Comparison of ENCODE assay signal across 10 mouse cellular contexts in genomic region chr7:79552702-79553101, GRCm38 (mm10).
DNase-seq lines count a peak whose midpoint lies in the region; ATAC-seq and TF ChIP-seq lines count a peak whose summit lies in the region.
"Had no signal": no experiment of that assay in that cellular context is flagged by ENCODE, and none has a peak within 500 bp of the region (broad histone marks: within the 10 kb centered on the region; RNA-seq: fewer than 3 reads in every experiment).

No protein-coding gene starts in this region.

- peaks cover 39% of the 10 kb centered on the region for H3K4me1 ChIP-seq in forebrain, embryonic 14.5 days (ENCODE audit: control insufficient read depth, insufficient read depth, low read length)
- peaks cover 61% of the 10 kb centered on the region for H3K4me1 ChIP-seq in forebrain, embryonic 13.5 days
- no peaks in the 10 kb centered on the region for H3K4me1 ChIP-seq in bone marrow macrophage, adult 2 months (ENCODE audit: control insufficient read depth, insufficient read depth, low read length)

- H3K36me3 ChIP-seq in forebrain, embryonic 14.5 days (ENCODE audit: control insufficient read depth, insufficient read depth, low read length): 0 out of 2 replicates have a peak, but pooled peaks cover 4% of the 10 kb centered on the region
- 0 out of 2 replicates have a peak, but pooled peaks cover 4% of the 10 kb centered on the region for H3K36me3 ChIP-seq in forebrain, embryonic 13.5 days (ENCODE audit: poor library complexity, severe bottlenecking)

- ATAC-seq in forebrain, embryonic 14.5 days: no peak
- ATAC-seq in forebrain, embryonic 13.5 days: no peak

- DNase-seq in forebrain, embryonic 14.5 days (ENCODE audit: low spot score): peak; percentile 67
- peak; percentile 39 to 51 for DNase-seq in left cerebral cortex, adult 18-20 months (ENCODE audit: low spot score in 2 of 2)
- DNase-seq in left cerebral cortex, adult 8-10 months (ENCODE audit: low spot score in 2 of 2): no peak
- peak; percentile 22 for DNase-seq in A20 (ENCODE audit: low read depth, low spot score)
- no peak for DNase-seq in layer of hippocampus, postnatal 10 days (ENCODE audit: low spot score in 2 of 2)
- no peak for DNase-seq in layer of hippocampus, postnatal 25 days (ENCODE audit: extremely low spot score in 1 of 2, low spot score in 1 of 2)
- DNase-seq: heart, postnatal 36 days had no signal

- H3K27me3 ChIP-seq in forebrain, embryonic 14.5 days (replicated peaks; ENCODE audit: control insufficient read depth, insufficient read depth, low read length): peaks cover 5% of the 10 kb centered on the region; the same call in 1 of the 2 replicates
- peaks cover 24% of the 10 kb centered on the region for H3K27me3 ChIP-seq in forebrain, embryonic 13.5 days

- TF ChIP-seq CTCF in bone marrow macrophage, adult 2 months (IDR thresholded peaks at IDR 0.05; ENCODE audit: low read depth, low read length): peak; percentile 31; the same call in 1 of the 2 replicates

- 0 out of 2 replicates have a peak overlapping the region, but pooled peaks have one; percentile 8 for H3K9ac ChIP-seq in forebrain, embryonic 14.5 days (ENCODE audit: low read length)
- H3K9ac ChIP-seq in forebrain, embryonic 13.5 days: no peak overlapping the region

- no peak overlapping the region for H3K4me3 ChIP-seq in forebrain, embryonic 14.5 days (ENCODE audit: low read depth, low read length)
- H3K4me3 ChIP-seq in forebrain, embryonic 13.5 days: no peak overlapping the region
- H3K4me3 ChIP-seq in bone marrow macrophage, adult 2 months (ENCODE audit: insufficient read depth, low read length): no peak overlapping the region

- no peak for TF ChIP-seq POLR2A in bone marrow macrophage, adult 2 months (IDR thresholded peaks at IDR 0.05; ENCODE audit: borderline replicate concordance, low read depth, low read length)

- WGBS in forebrain, embryonic 14.5 days: 9% methylated on average over 10 of the region's 10 CpGs
- WGBS in forebrain, embryonic 13.5 days: 10% methylated on average over 10 of the region's 10 CpGs

- H3K9me3 ChIP-seq in forebrain, embryonic 14.5 days (replicated peaks; ENCODE audit: control insufficient read depth, low read length): no peaks in the 10 kb centered on the region
- no peaks in the 10 kb centered on the region for H3K9me3 ChIP-seq in forebrain, embryonic 13.5 days (replicated peaks)

- H3K27ac ChIP-seq in forebrain, embryonic 14.5 days (ENCODE audit: low read depth, low read length): no peak overlapping the region
- H3K27ac ChIP-seq in forebrain, embryonic 13.5 days: no peak overlapping the region
- no peak overlapping the region for H3K27ac ChIP-seq in bone marrow macrophage, adult 2 months (ENCODE audit: insufficient read depth, low read depth, low read length)

- H3K4me2 ChIP-seq in forebrain, embryonic 14.5 days (ENCODE audit: low read length): 0 out of 2 replicates have a peak overlapping the region, but pooled peaks have one; percentile 3
- H3K4me2 ChIP-seq in forebrain, embryonic 13.5 days: no peak overlapping the region
- H3K4me2 ChIP-seq: midbrain, embryonic 11.5 days had no signal

Comparison
In these comparisons a context has a peak if more than half of its experiments do, and no peak if none do; other contexts are left out.
1. DNase-seq: peak in forebrain, embryonic 14.5 days (single experiment), left cerebral cortex, adult 18-20 months (2 of 2) and A20 (single experiment); none in left cerebral cortex, adult 8-10 months (0 of 2), layer of hippocampus, postnatal 10 days (0 of 2) and layer of hippocampus, postnatal 25 days (0 of 2).